32 mouse cellular contexts compared by ENCODE assay signal in the genomic region with DNA sequence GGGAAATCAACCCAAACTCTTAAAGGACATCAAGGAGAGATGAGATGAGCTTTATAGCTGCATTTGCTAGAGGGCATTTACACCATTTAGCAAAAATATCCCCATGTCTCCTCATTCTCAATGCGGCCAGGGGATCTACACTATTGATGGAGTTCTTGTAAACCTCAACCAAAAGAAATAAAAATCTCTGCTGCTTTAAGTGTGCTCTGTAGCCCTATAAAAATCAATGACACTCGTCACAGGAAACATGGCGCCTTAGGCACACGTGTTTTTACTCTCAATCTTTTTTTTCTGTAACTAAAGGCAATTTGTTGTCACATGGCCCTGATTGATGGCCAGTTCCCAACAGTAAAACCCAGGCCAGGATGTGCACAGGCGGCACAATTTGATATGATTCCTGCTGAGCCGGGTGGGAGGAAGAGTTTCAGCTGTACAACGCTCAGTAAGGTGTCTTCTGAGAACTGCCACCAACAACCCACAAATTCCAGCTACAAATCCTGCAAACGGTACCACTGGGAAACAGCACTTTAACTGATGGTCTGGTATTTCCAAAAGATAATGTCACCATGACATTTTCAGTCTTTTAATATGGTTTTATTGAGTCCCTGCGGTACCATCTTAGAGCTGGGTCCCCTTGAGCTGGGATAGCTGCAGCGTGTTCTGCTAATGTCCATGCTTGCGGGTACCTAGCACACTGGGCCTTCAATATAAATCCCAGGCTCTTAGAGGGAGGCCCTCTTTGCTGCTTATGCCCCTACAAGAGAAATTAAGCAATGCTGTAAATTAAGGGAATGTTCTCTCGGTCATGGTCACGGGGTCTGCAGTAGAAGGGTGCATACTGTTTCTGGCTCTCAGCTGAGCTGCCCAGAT.
DNase-seq lines count a peak whose midpoint lies in the region; ATAC-seq lines count a peak whose summit lies in the region.
"Had no signal": no experiment of that assay in that cellular context is flagged by ENCODE, and none has a peak within 500 bp of the region (broad histone marks: within the 10 kb centered on the region; RNA-seq: fewer than 3 reads in every experiment).

No protein-coding gene starts in this region.

- no peaks in the 10 kb centered on the region for H3K9me3 ChIP-seq in limb, embryonic 11.5 days (ENCODE audit: control insufficient read depth, low read length)
- H3K9me3 ChIP-seq in limb, embryonic 10.5 days (replicated peaks) = no peaks in the 10 kb centered on the region
- H3K9me3 ChIP-seq in embryonic facial prominence, embryonic 10.5 days = no peaks in the 10 kb centered on the region
- H3K9me3 ChIP-seq: embryonic facial prominence, embryonic 13.5 days; forebrain, embryonic 10.5 days; forebrain, embryonic 15.5 days; heart, embryonic 10.5 days; heart, embryonic 15.5 days; hindbrain, embryonic 12.5 days; limb, embryonic 15.5 days had no signal

- no peak overlapping the region for H3K27ac ChIP-seq in limb, embryonic 11.5 days (replicated peaks; ENCODE audit: low read depth, low read length)
- H3K27ac ChIP-seq in limb, embryonic 10.5 days = no peak overlapping the region
- no peak overlapping the region for H3K27ac ChIP-seq in embryonic facial prominence, embryonic 10.5 days (replicated peaks)
- H3K27ac ChIP-seq: embryonic facial prominence, embryonic 13.5 days; forebrain, embryonic 10.5 days; forebrain, embryonic 15.5 days; heart, embryonic 10.5 days; heart, embryonic 15.5 days; hindbrain, embryonic 12.5 days; left cerebral cortex, adult 2 months; limb, embryonic 15.5 days; liver, embryonic 13.5 days had no signal

- DNase-seq in limb, embryonic 11.5 days (ENCODE audit: low spot score) = peak; percentile 31
- no peak for DNase-seq in limb, embryonic 10.5 days (ENCODE audit: low spot score)
- peak; percentile 8 for DNase-seq in embryo, embryonic 11.5 days (ENCODE audit: low read depth, low spot score)
- peak; percentile 22 for DNase-seq in neural tube, embryonic 10.5 days (ENCODE audit: extremely low spot score, low spot score)
- DNase-seq in embryonic facial prominence, embryonic 10.5 days (ENCODE audit: low spot score) = no peak
- no peak for DNase-seq in cerebellum, postnatal 14 days
- DNase-seq in urinary bladder, postnatal 25 days (ENCODE audit: low spot score) = no peak
- DNase-seq: adrenal gland, postnatal 14 days; cerebellum, adult 11 months; cerebellum, adult 9-10 months; heart, postnatal 36 days; kidney, postnatal 14 days; liver, embryonic 13.5 days; lung, adult 18-20 months; lung, postnatal 4 days; right cerebral cortex, postnatal 4 days; thymus, adult 2 months; thymus, postnatal 36 days had no signal

- ATAC-seq in limb, embryonic 11.5 days (ENCODE audit: insufficient number of reproducible peaks, low FRiP score, low TSS enrichment, low read depth) = no peak
- ATAC-seq: CD4-positive, CD25-positive, alpha-beta regulatory T cell, adult 4 months; forebrain, embryonic 15.5 days; intestine, postnatal 0 days; lung, postnatal 0 days; midbrain, embryonic 16.5 days had no signal

- no peaks in the 10 kb centered on the region for H3K27me3 ChIP-seq in limb, embryonic 11.5 days (ENCODE audit: control insufficient read depth, insufficient read depth, low read length)
- no peaks in the 10 kb centered on the region for H3K27me3 ChIP-seq in limb, embryonic 10.5 days (ENCODE audit: low read depth, poor library complexity, severe bottlenecking)
- no peaks in the 10 kb centered on the region for H3K27me3 ChIP-seq in embryonic facial prominence, embryonic 10.5 days (replicated peaks; ENCODE audit: low read depth, poor library complexity, severe bottlenecking)
- H3K27me3 ChIP-seq: embryonic facial prominence, embryonic 13.5 days; forebrain, embryonic 15.5 days; heart, embryonic 15.5 days; hindbrain, embryonic 12.5 days; limb, embryonic 15.5 days; liver, embryonic 13.5 days; megakaryocyte, embryonic 14.5 days had no signal

- 56% methylated on average over 13 of the region's 13 CpGs for WGBS in limb, embryonic 11.5 days
- 65% methylated on average over 13 of the region's 13 CpGs for WGBS in limb, embryonic 10.5 days
- WGBS in embryonic facial prominence, embryonic 10.5 days = 88% methylated on average over 13 of the region's 13 CpGs

- H3K36me3 ChIP-seq in limb, embryonic 11.5 days (ENCODE audit: control insufficient read depth, insufficient read depth, low read length) = no peaks in the 10 kb centered on the region
- H3K36me3 ChIP-seq in limb, embryonic 10.5 days = no peaks in the 10 kb centered on the region
- no peaks in the 10 kb centered on the region for H3K36me3 ChIP-seq in embryonic facial prominence, embryonic 10.5 days (replicated peaks)
- H3K36me3 ChIP-seq: embryonic facial prominence, embryonic 13.5 days; forebrain, embryonic 10.5 days; forebrain, embryonic 15.5 days; heart, embryonic 10.5 days; heart, embryonic 15.5 days; hindbrain, embryonic 12.5 days; limb, embryonic 15.5 days; liver, embryonic 13.5 days had no signal

- H3K4me1 ChIP-seq in limb, embryonic 11.5 days (ENCODE audit: control insufficient read depth, insufficient read depth, low read length) = no peaks in the 10 kb centered on the region
- H3K4me1 ChIP-seq in limb, embryonic 10.5 days = peaks cover 7% of the 10 kb centered on the region; the same call in 1 of the 2 replicates
- no peaks in the 10 kb centered on the region for H3K4me1 ChIP-seq in embryonic facial prominence, embryonic 10.5 days
- H3K4me1 ChIP-seq: embryonic facial prominence, embryonic 13.5 days; forebrain, embryonic 10.5 days; forebrain, embryonic 15.5 days; heart, embryonic 10.5 days; heart, embryonic 15.5 days; hindbrain, embryonic 12.5 days; limb, embryonic 15.5 days; liver, embryonic 13.5 days; megakaryocyte, embryonic 14.5 days had no signal

- H3K4me2 ChIP-seq in limb, embryonic 11.5 days (ENCODE audit: low read depth, severe bottlenecking) = no peak overlapping the region
- H3K4me2 ChIP-seq: embryonic facial prominence, embryonic 13.5 days; forebrain, embryonic 15.5 days; heart, embryonic 15.5 days; hindbrain, embryonic 12.5 days; limb, embryonic 15.5 days; liver, embryonic 13.5 days had no signal

- H3K4me3 ChIP-seq in limb, embryonic 11.5 days (ENCODE audit: low read depth, low read length) = no peak overlapping the region
- H3K4me3 ChIP-seq in limb, embryonic 10.5 days = no peak overlapping the region
- no peak overlapping the region for H3K4me3 ChIP-seq in embryonic facial prominence, embryonic 10.5 days
- H3K4me3 ChIP-seq: embryonic facial prominence, embryonic 13.5 days; forebrain, embryonic 10.5 days; forebrain, embryonic 15.5 days; heart, embryonic 10.5 days; heart, embryonic 15.5 days; hindbrain, embryonic 12.5 days; left cerebral cortex, adult 2 months; limb, embryonic 15.5 days; liver, embryonic 13.5 days; megakaryocyte, embryonic 14.5 days; myocyte had no signal

- no peak overlapping the region for H3K9ac ChIP-seq in limb, embryonic 11.5 days (ENCODE audit: low read length)
- H3K9ac ChIP-seq: embryonic facial prominence, embryonic 13.5 days; forebrain, embryonic 15.5 days; heart, embryonic 15.5 days; hindbrain, embryonic 12.5 days; limb, embryonic 15.5 days; liver, embryonic 13.5 days had no signal

Comparison
In these comparisons a context has a peak if more than half of its experiments do, and no peak if none do; other contexts are left out.
1. DNase-seq: peak in limb, embryonic 11.5 days (single experiment), embryo, embryonic 11.5 days (single experiment) and neural tube, embryonic 10.5 days (single experiment); none in limb, embryonic 10.5 days (single experiment), embryonic facial prominence, embryonic 10.5 days (single experiment), cerebellum, postnatal 14 days (0 of 2) and urinary bladder, postnatal 25 days (single experiment).